Mouse (Mus musculus) neural tube, embryonic 13.5 days (tissue): ENCODE results near the gene Slfn4. TPM values are rescaled to one million over a fixed set of nuclear protein-coding genes. Genes with fewer than 3 reads are reported as not detected.
"Not testable (repeated sequence)": the region's sequence is repeated elsewhere in the genome, so short reads cannot be mapped to it uniquely, and the experiment has no call there.

Experiments used
- ATAC-seq: fragments of 200-750 bp; cut with Nextera tagmentation; 2 replicates; pipeline ENCODE4 v1.8.0; 2017; ENCODE audit warnings: low read depth, mild to moderate bottlenecking, moderate TSS enrichment, moderate library complexity
- H3K27ac ChIP-seq: fragments of 300-500 bp; sonication (generic); replicated peaks from 2 replicates; pipeline ENCODE4 v1.5.1; 2015; ENCODE audit warnings: moderate library complexity, mild to moderate bottlenecking, inconsistent platforms
- H3K27me3 ChIP-seq: fragments of 300-500 bp; sonication (generic); 2 replicates; pipeline ENCODE4 v1.6.1; 2015; ENCODE audit warnings: mild to moderate bottlenecking, inconsistent platforms
- H3K36me3 ChIP-seq: fragments of 300-500 bp; sonication (generic); 2 replicates; pipeline ENCODE4 v1.6.1; 2015; ENCODE audit warnings: mild to moderate bottlenecking, inconsistent platforms
- H3K4me1 ChIP-seq: fragments of 300-500 bp; sonication (generic); replicated peaks from 2 replicates; pipeline ENCODE4 v1.6.1; 2015; ENCODE audit warnings: inconsistent platforms
- H3K4me2 ChIP-seq: fragments of 300-500 bp; sonication (generic); 2 replicates; pipeline ENCODE4 v1.6.1; 2015; ENCODE audit warnings: inconsistent platforms, mild to moderate bottlenecking, moderate library complexity
- H3K4me3 ChIP-seq: fragments of 300-500 bp; sonication (generic); 2 replicates; pipeline ENCODE4 v1.5.1; 2015; ENCODE audit warnings: mild to moderate bottlenecking, inconsistent platforms
- H3K9ac ChIP-seq: fragments of 300-500 bp; sonication (generic); 2 replicates; pipeline ENCODE4 v1.6.1; 2015; ENCODE audit warnings: moderate library complexity, mild to moderate bottlenecking, inconsistent platforms
- H3K9me3 ChIP-seq: fragments of 300-500 bp; sonication (generic); 2 replicates; pipeline ENCODE4 v1.6.1; 2016; ENCODE audit warnings: inconsistent platforms
- WGBS: fragments of 180-500 bp; shearing (Covaris S2); methylation state at CpG from one replicate; pipeline ENCODE4 v1.1.7; 2015; 5-methylcytosine and 5-hydroxymethylcytosine counted together
- polyA plus RNA-seq: library from polyadenylated mRNA; unstranded; fragments of >200 nt; fragmentation: Nextera tagmentation; extraction: Ambion mirVana; gene quantifications from 2 replicates; pipeline ENCODE4 v1.2.1, GENCODE M21; 2015

The Slfn4 gene
- polyA plus RNA-seq: not detected in 2 replicates

GRCm38 (mm10) chr11:83174948-83175539, at the start of gene Slfn4:
TSS of gene Slfn4 (plus strand) at chr11:83175186.
- Histone ChIP-seq H3K4me1 (no peaks in the 10 kb centered on the region), H3K4me2 (no peak within 1 kb of the TSS), H3K27ac (no peak within 1 kb of the TSS), H3K9me3 (no peaks in the 10 kb centered on the region), H3K4me3 (no peak within 1 kb of the TSS), H3K36me3 (no peaks in the 10 kb centered on the region), H3K9ac (no peak within 1 kb of the TSS), H3K27me3 (no peaks in the 10 kb centered on the region)
- ATAC-seq: no peak
- whole genome bisulfite sequencing: 89% methylated on average over 12 of the region's 12 CpGs

- H3K4me1 ChIP-seq, H3K4me3 ChIP-seq, ATAC-seq, H3K27ac ChIP-seq, H3K9me3 ChIP-seq, H3K9ac ChIP-seq, H3K36me3 ChIP-seq, H3K27me3 ChIP-seq, H3K4me2 ChIP-seq: not testable (repeated sequence)
- WGBS: 86% methylated on average over 1 of the region's 1 CpGs
Measured at GRCm38 (mm10) chr11:83125633-83126032, 49.4 kb upstream of the Slfn4 start.

- H3K9ac ChIP-seq, H3K27ac ChIP-seq, H3K4me2 ChIP-seq, H3K4me1 ChIP-seq, H3K27me3 ChIP-seq, H3K9me3 ChIP-seq, H3K4me3 ChIP-seq, H3K36me3 ChIP-seq, ATAC-seq: not testable (repeated sequence)
- WGBS: 100% methylated on average over 1 of the region's 2 CpGs
Measured at GRCm38 (mm10) chr11:83137253-83137652, 37.7 kb upstream of the Slfn4 start.

- not testable (repeated sequence) for H3K4me2 ChIP-seq, ATAC-seq, H3K9ac ChIP-seq, H3K4me1 ChIP-seq, H3K27me3 ChIP-seq, H3K4me3 ChIP-seq, H3K9me3 ChIP-seq, H3K27ac ChIP-seq, H3K36me3 ChIP-seq
- WGBS: no CpG with 5 or more reads among the region's 1 CpGs
Measured at GRCm38 (mm10) chr11:83148939-83149338, 26.0 kb upstream of the Slfn4 start.

- WGBS: 83% methylated on average over 12 of the region's 12 CpGs
- H3K4me3 ChIP-seq: no peak within 1 kb of the TSS
- H3K4me2 ChIP-seq: no peak within 1 kb of the TSS
- no peak within 1 kb of the TSS for H3K9ac ChIP-seq
- H3K36me3 ChIP-seq: no peaks in the 10 kb centered on the region
- no peak for ATAC-seq
- H3K9me3 ChIP-seq: no peaks in the 10 kb centered on the region
- no peaks in the 10 kb centered on the region for H3K27me3 ChIP-seq
- H3K27ac ChIP-seq: no peak within 1 kb of the TSS
- H3K4me1 ChIP-seq: no peaks in the 10 kb centered on the region
Measured at GRCm38 (mm10) chr11:83191134-83191893, 16.3 kb downstream of the Slfn4 start, which contains the start of gene Slfn3. TSS of gene Slfn3 (plus strand) at chr11:83191330.

GRCm38 (mm10) chr11:83192001-83192400, 17.0 kb downstream of the Slfn4 start:
- no peak for ATAC-seq
- no peak overlapping the region for H3K4me2 ChIP-seq
- no peaks in the 10 kb centered on the region for H3K27me3 ChIP-seq
- H3K4me3 ChIP-seq: no peak overlapping the region
- WGBS: 67% methylated on average over 3 of the region's 3 CpGs
- H3K9me3 ChIP-seq: no peaks in the 10 kb centered on the region
- H3K9ac ChIP-seq: no peak overlapping the region
- H3K27ac ChIP-seq: no peak overlapping the region
- H3K4me1 ChIP-seq: no peaks in the 10 kb centered on the region
- no peaks in the 10 kb centered on the region for H3K36me3 ChIP-seq

GRCm38 (mm10) chr11:83205002-83205401, 30.0 kb downstream of the Slfn4 start:
- no peak overlapping the region for H3K4me2 ChIP-seq
- no peaks in the 10 kb centered on the region for H3K27me3 ChIP-seq
- H3K4me3 ChIP-seq: no peak overlapping the region
- H3K9me3 ChIP-seq: no peaks in the 10 kb centered on the region
- ATAC-seq: no peak
- no peak overlapping the region for H3K27ac ChIP-seq
- H3K36me3 ChIP-seq: no peaks in the 10 kb centered on the region
- H3K4me1 ChIP-seq: no peaks in the 10 kb centered on the region
- no peak overlapping the region for H3K9ac ChIP-seq

- H3K9ac ChIP-seq: no peak overlapping the region
- H3K9me3 ChIP-seq: no peaks in the 10 kb centered on the region
- H3K4me2 ChIP-seq: no peak overlapping the region
- H3K4me3 ChIP-seq: no peak overlapping the region
- ATAC-seq: no peak
- H3K27me3 ChIP-seq: no peaks in the 10 kb centered on the region
- H3K4me1 ChIP-seq: no peaks in the 10 kb centered on the region
- H3K36me3 ChIP-seq: no peaks in the 10 kb centered on the region
- 80% methylated on average over 1 of the region's 1 CpGs for WGBS
- H3K27ac ChIP-seq: no peak overlapping the region
Measured at GRCm38 (mm10) chr11:83216119-83216518, 41.1 kb downstream of the Slfn4 start.

GRCm38 (mm10) chr11:83221328-83221877, 46.4 kb downstream of the Slfn4 start:
- no peaks in the 10 kb centered on the region for H3K4me1 ChIP-seq
- H3K27ac ChIP-seq: no peak overlapping the region
- no peak overlapping the region for H3K9ac ChIP-seq
- 88% methylated on average over 1 of the region's 1 CpGs for WGBS
- no peak for ATAC-seq
- H3K27me3 ChIP-seq: no peaks in the 10 kb centered on the region
- H3K9me3 ChIP-seq: no peaks in the 10 kb centered on the region
- no peak overlapping the region for H3K4me2 ChIP-seq
- no peaks in the 10 kb centered on the region for H3K36me3 ChIP-seq
- no peak overlapping the region for H3K4me3 ChIP-seq

- H3K4me1 ChIP-seq: no peaks in the 10 kb centered on the region
- H3K9ac ChIP-seq: no peak overlapping the region
- no peaks in the 10 kb centered on the region for H3K36me3 ChIP-seq
- H3K27ac ChIP-seq: no peak overlapping the region
- no peaks in the 10 kb centered on the region for H3K27me3 ChIP-seq
- no peak overlapping the region for H3K4me3 ChIP-seq
- no peaks in the 10 kb centered on the region for H3K9me3 ChIP-seq
- WGBS: 87% methylated on average over 7 of the region's 7 CpGs
- ATAC-seq: no peak
- no peak overlapping the region for H3K4me2 ChIP-seq
Measured at GRCm38 (mm10) chr11:83223367-83223766, 48.4 kb downstream of the Slfn4 start.

GRCm38 (mm10) chr11:83223793-83224192, 48.8 kb downstream of the Slfn4 start:
- not testable (repeated sequence) for H3K9ac ChIP-seq, H3K4me1 ChIP-seq, ATAC-seq

GRCm38 (mm10) chr11:83224217-83224616, 49.2 kb downstream of the Slfn4 start:
- Histone ChIP-seq H3K27me3 (no peaks in the 10 kb centered on the region), H3K9ac (no peak overlapping the region), H3K4me3 (no peak overlapping the region), H3K9me3 (no peaks in the 10 kb centered on the region), H3K4me2 (no peak overlapping the region), H3K36me3 (no peaks in the 10 kb centered on the region), H3K27ac (no peak overlapping the region), H3K4me1 (no peaks in the 10 kb centered on the region)
- no peak for ATAC-seq
- WGBS: 89% methylated on average over 9 of the region's 9 CpGs

More at GRCm38 (mm10) chr11:83223793-83224192, 48.8 kb downstream of the Slfn4 start:
- not testable (repeated sequence) for H3K4me2 ChIP-seq, H3K36me3 ChIP-seq, H3K9me3 ChIP-seq, H3K27ac ChIP-seq, H3K27me3 ChIP-seq, H3K4me3 ChIP-seq
- WGBS: 84% methylated on average over 5 of the region's 5 CpGs
